Mouse (Mus musculus) spleen, embryonic (tissue): ENCODE measurements around the gene Jmjd8.

ENCODE experiments used
- CTCF ChIA-PET: fragments of 350-600 bp; sonication (Branson Sonifier 250); formaldehyde crosslinking; loops from one replicate; lab custom pipeline; 2022; lab: Charles Lee

Jmjd8 gene

GRCm38 (mm10) chr17:25808028-25808427, 20.6 kb upstream of the Jmjd8 start:
- CTCF ChIA-PET: no interaction called here

- CTCF ChIA-PET: no interaction called here
These were observed 19.7 kb upstream of the Jmjd8 start, which contains the start of gene Fbxl16 for GRCm38 (mm10) chr17:25808789-25809605. Gene Fbxl16, plus strand, starts transcription at chr17:25809085.

GRCm38 (mm10) chr17:25809606-25810340, 18.9 kb upstream of the Jmjd8 start:
- CTCF ChIA-PET: no interaction called here

- CTCF ChIA-PET: no interaction called here
These were observed 17.8 kb upstream of the Jmjd8 start for GRCm38 (mm10) chr17:25810890-25811289.

- CTCF ChIA-PET: no interaction called here
These were observed 15.2 kb upstream of the Jmjd8 start for GRCm38 (mm10) chr17:25813471-25813870.

- CTCF ChIA-PET: no interaction called here
These were observed 11.0 kb upstream of the Jmjd8 start for GRCm38 (mm10) chr17:25817662-25818061.

GRCm38 (mm10) chr17:25818851-25819780, 9.6 kb upstream of the Jmjd8 start:
- CTCF ChIA-PET: no interaction called here

- CTCF ChIA-PET: interaction anchor here (0.6 kb wide), 1 partner anchor 20 kb away, joined by 17 read pairs; no protein-coding TSS in a partner anchor
These were observed 5.2 kb upstream of the Jmjd8 start, which contains the start of gene Wdr24 for GRCm38 (mm10) chr17:25823452-25823851. Gene Wdr24, plus strand, starts transcription at chr17:25823627.

- CTCF ChIA-PET: no interaction called here
These were observed 4.1 kb upstream of the Jmjd8 start for GRCm38 (mm10) chr17:25824362-25825142.

- CTCF ChIA-PET: no interaction called here
These were observed 3.4 kb upstream of the Jmjd8 start for GRCm38 (mm10) chr17:25825311-25825710.

GRCm38 (mm10) chr17:25825984-25826570, 2.6 kb upstream of the Jmjd8 start:
- CTCF ChIA-PET: no interaction called here

- CTCF ChIA-PET: no interaction called here
These were observed 1.7 kb upstream of the Jmjd8 start for GRCm38 (mm10) chr17:25827011-25827410.

GRCm38 (mm10) chr17:25827546-25828222, 983 bp upstream of the Jmjd8 start:
- CTCF ChIA-PET: interaction anchor here (0.7 kb wide), 1 partner anchor 20 kb away, joined by 3 read pairs; no protein-coding TSS in a partner anchor

GRCm38 (mm10) chr17:25828223-25828594, 458 bp upstream of the Jmjd8 start:
- CTCF ChIA-PET: interaction anchor here (0.7 kb wide), 1 partner anchor 21 kb away, joined by 3 read pairs; no protein-coding TSS in a partner anchor

GRCm38 (mm10) chr17:25829558-25830017, 921 bp downstream of the Jmjd8 start:
- CTCF ChIA-PET: no interaction called here

GRCm38 (mm10) chr17:25830200-25830753, 1.6 kb downstream of the Jmjd8 start:
- CTCF ChIA-PET: no interaction called here

GRCm38 (mm10) chr17:25830806-25831431, 2.3 kb downstream of the Jmjd8 start:
- CTCF ChIA-PET: interaction anchor here (0.7 kb wide), 1 partner anchor 210 kb away, joined by 5 read pairs; no protein-coding TSS in a partner anchor

- CTCF ChIA-PET: no interaction called here
These were observed 3.0 kb downstream of the Jmjd8 start for GRCm38 (mm10) chr17:25831451-25832281.
